Mouse (Mus musculus) hindbrain, embryonic 13.5 days (tissue): Measurements from ENCODE around the gene Apobec3. TPM values are rescaled to one million over a fixed set of nuclear protein-coding genes. Genes with fewer than 3 reads are reported as not detected.
"Not testable (repeated sequence)": the region's sequence is repeated elsewhere in the genome, so short reads cannot be mapped to it uniquely, and the experiment has no call there.

Source experiments
- ATAC-seq: fragments of 200-750 bp; cut with Nextera tagmentation; 2 replicates; pipeline ENCODE4 v1.8.0; 2017; ENCODE audit warnings: moderate TSS enrichment; ENCODE audit not compliant: low FRiP score
- H3K27ac ChIP-seq: fragments of 300-500 bp; sonication (generic); 2 replicates; pipeline ENCODE4 v1.5.1; 2015; ENCODE audit warnings: inconsistent platforms, mild to moderate bottlenecking, moderate library complexity
- H3K27me3 ChIP-seq: fragments of 300-500 bp; sonication (generic); 2 replicates; pipeline ENCODE4 v1.6.1; 2015; ENCODE audit warnings: mild to moderate bottlenecking, inconsistent platforms
- H3K36me3 ChIP-seq: fragments of 300-500 bp; sonication (generic); 2 replicates; pipeline ENCODE4 v1.6.1; 2015; ENCODE audit warnings: mild to moderate bottlenecking, inconsistent platforms
- H3K4me1 ChIP-seq: fragments of 300-500 bp; sonication (generic); replicated peaks from 2 replicates; pipeline ENCODE4 v1.6.1; 2015; ENCODE audit warnings: inconsistent platforms
- H3K4me2 ChIP-seq: fragments of 300-500 bp; sonication (generic); 2 replicates; pipeline ENCODE4 v1.6.1; 2015; ENCODE audit warnings: inconsistent platforms, mild to moderate bottlenecking, moderate library complexity
- H3K4me3 ChIP-seq: fragments of 300-500 bp; sonication (generic); 2 replicates; pipeline ENCODE4 v1.5.1; 2015; ENCODE audit warnings: mild to moderate bottlenecking, inconsistent platforms
- H3K9ac ChIP-seq: fragments of 300-500 bp; sonication (generic); 2 replicates; pipeline ENCODE4 v1.6.1; 2015; ENCODE audit warnings: mild to moderate bottlenecking, inconsistent platforms
- H3K9me3 ChIP-seq: fragments of 300-500 bp; sonication (generic); 2 replicates; pipeline ENCODE4 v1.6.1; 2016; ENCODE audit warnings: inconsistent platforms
- WGBS: fragments of 180-500 bp; shearing (Covaris S2); methylation state at CpG from one replicate; pipeline ENCODE4 v1.1.7; 2015; 5-methylcytosine and 5-hydroxymethylcytosine counted together
- polyA plus RNA-seq: library from polyadenylated mRNA; unstranded; fragments of >200 nt; fragmentation: Nextera tagmentation; extraction: Ambion mirVana; gene quantifications from 2 replicates; pipeline ENCODE4 v1.2.1, GENCODE M21; 2015

Apobec3 gene
- polyA plus RNA-seq, 1 experiment from 2014 or later, result 4.7 TPM

DNA sequence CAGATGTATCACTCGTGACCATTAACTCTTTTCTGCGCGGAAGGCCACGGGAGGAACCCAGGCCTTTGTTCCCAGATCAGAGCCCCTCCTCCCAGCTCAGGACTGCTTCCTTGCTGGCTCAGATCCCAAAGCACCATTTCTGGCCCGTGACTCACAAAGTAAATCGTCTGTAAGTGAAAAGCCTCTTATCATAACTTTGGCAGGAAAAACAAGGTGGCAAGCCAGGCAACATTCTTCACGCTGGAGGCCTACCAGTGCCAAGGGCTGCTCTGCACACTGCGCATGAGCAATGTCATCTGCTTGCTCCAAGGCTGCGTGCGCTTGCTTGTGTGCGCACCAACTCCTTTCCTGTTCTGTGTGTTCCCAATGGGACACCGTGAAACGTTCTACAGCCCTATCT lies 12.1 kb upstream of the Apobec3 start:
- no peak for ATAC-seq
- Histone ChIP-seq H3K27ac (peak overlapping the region; percentile 40), H3K9ac (no peak overlapping the region), H3K4me1 (peaks cover 18% of the 10 kb centered on the region), H3K36me3 (no peaks in the 10 kb centered on the region), H3K4me3 (no peak overlapping the region), H3K27me3 (no peaks in the 10 kb centered on the region), H3K9me3 (no peaks in the 10 kb centered on the region), H3K4me2 (no peak overlapping the region)
- 57% methylated on average over 13 of the region's 13 CpGs for WGBS

- no peak overlapping the region for H3K4me3 ChIP-seq
- H3K27ac ChIP-seq, result no peak overlapping the region
- ATAC-seq, result no peak
- H3K9me3 ChIP-seq, result no peaks in the 10 kb centered on the region
- no peaks in the 10 kb centered on the region for H3K27me3 ChIP-seq
- no peak overlapping the region for H3K4me2 ChIP-seq
- no peaks in the 10 kb centered on the region for H3K36me3 ChIP-seq
- H3K9ac ChIP-seq, result no peak overlapping the region
- peaks cover 18% of the 10 kb centered on the region for H3K4me1 ChIP-seq
- 90% methylated on average over 3 of the region's 3 CpGs for WGBS
These were observed 11.0 kb upstream of the Apobec3 start for GRCm38 (mm10) chr15:79880477-79880876.

DNA sequence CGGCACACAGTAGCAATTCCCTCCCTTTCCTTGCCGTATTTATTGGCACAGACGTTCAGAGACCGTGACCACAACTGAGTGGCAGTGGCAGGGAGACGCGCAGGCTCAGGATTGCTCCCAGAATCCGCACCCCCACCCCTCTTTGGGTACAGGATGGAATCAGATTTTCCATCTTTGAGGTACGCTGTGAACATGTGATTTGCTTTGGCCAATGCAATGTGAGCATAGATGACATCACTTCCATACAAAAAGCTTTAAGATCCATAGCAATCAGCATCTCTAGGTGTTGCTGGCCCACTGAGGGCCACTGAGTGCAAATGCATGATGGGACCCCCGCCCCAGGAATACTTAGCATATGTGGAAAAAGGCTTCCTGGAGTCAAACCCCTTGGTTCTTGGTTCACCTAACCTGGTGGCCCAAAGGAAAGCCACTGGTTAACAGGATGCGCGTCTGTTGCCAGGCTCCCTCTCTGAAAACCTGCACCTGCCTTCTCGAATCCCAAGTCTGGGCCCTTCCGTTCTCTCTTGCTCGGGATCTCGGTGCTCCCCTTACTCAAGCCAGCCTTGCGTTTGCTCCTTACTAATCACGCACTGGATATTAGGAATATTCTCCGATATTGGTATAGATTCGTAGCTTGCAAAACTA lies 8.7 kb upstream of the Apobec3 start:
- H3K36me3 ChIP-seq, result no peaks in the 10 kb centered on the region
- no peaks in the 10 kb centered on the region for H3K9me3 ChIP-seq
- peaks cover 18% of the 10 kb centered on the region for H3K4me1 ChIP-seq
- ATAC-seq, result peak; percentile 79
- H3K27ac ChIP-seq, result peak overlapping the region; percentile 96
- 21% methylated on average over 19 of the region's 19 CpGs for WGBS
- no peaks in the 10 kb centered on the region for H3K27me3 ChIP-seq
- peak overlapping the region; percentile 45 for H3K4me3 ChIP-seq
- peak overlapping the region; percentile 77 for H3K9ac ChIP-seq
- peak overlapping the region; percentile 61 for H3K4me2 ChIP-seq

DNA sequence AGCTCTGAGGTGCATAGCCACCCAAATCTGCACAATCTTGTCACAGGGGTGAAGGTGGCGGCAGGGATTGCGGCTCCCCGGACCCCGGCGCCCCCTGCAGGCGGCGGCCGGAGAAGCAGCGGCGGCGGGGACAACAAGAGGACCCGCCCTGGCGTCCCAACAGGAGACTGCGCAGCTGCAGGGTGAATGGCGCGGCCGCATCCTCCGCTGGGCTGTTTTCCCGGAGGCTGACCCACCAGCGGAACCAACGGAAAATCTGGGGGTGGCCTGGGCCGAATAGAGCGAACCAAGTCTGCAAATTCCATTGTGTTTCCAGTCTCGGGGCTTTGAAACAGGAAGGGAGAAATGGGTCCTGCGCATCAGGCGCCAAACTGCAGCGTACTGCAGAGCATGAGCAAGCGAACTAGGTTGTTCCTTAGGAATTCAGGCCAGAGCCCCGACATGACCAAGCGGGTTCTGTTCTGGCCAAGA lies 8.1 kb upstream of the Apobec3 start:
- peak overlapping the region; percentile 61 for H3K4me2 ChIP-seq

DNA sequence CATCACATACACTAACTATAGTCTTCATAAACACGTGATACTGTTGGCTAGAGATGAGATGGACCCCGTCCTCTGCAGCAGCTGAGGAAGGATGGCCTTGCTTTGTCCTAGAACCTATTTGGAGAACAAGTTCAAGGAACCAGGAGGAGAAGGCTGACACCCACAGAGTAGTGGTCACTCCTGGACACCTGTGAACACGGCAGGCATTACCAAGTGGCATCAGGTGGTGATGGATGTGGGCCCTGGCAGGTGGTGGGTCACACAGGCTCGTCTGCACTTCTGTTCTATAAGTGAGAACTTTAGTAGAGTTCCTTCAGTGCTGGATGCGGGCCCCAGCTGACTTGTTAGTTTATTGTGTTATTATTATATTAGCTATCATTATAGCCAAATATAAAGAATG lies 6.6 kb upstream of the Apobec3 start:
- no peaks in the 10 kb centered on the region for H3K36me3 ChIP-seq

More for the DNA sequence above, 8.1 kb upstream of the Apobec3 start:
- WGBS, result under 1% methylated on average over 30 of the region's 30 CpGs
- no peaks in the 10 kb centered on the region for H3K27me3 ChIP-seq
- ATAC-seq, result peak; percentile 91
- peak overlapping the region; percentile 45 for H3K4me3 ChIP-seq
- H3K9me3 ChIP-seq, result no peaks in the 10 kb centered on the region
- peak overlapping the region; percentile 96 for H3K27ac ChIP-seq
- H3K9ac ChIP-seq, result peak overlapping the region; percentile 77
- peaks cover 18% of the 10 kb centered on the region for H3K4me1 ChIP-seq
- no peaks in the 10 kb centered on the region for H3K36me3 ChIP-seq

DNA sequence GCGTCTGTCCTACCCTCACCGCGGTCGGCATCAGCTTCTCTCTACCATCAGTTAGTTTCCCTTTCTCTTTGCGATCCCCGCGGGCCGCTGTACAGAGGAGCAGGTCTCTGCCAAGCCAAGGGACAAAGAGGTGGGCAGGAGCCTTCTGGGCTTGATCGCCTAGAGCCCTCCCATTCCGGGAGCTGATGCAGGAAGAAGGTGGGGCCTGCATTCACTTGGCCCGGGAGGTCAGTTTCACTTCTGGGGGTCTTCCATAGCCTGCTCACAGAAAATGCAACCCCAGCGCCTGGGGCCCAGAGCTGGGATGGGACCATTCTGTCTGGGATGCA lies 718 bp downstream of the Apobec3 start:
- peaks cover 28% of the 10 kb centered on the region for H3K27me3 ChIP-seq
- H3K9me3 ChIP-seq, result no peaks in the 10 kb centered on the region
- H3K9ac ChIP-seq, result peak overlapping the region; percentile 55; the same call in 1 of the 2 replicates
- H3K4me3 ChIP-seq, result peak overlapping the region; percentile 32
- H3K4me1 ChIP-seq, result peaks cover 10% of the 10 kb centered on the region
- H3K36me3 ChIP-seq, result no peaks in the 10 kb centered on the region
- H3K4me2 ChIP-seq, result peak overlapping the region; percentile 43
- no peak for ATAC-seq
- peak overlapping the region; percentile 24; the same call in 1 of the 2 replicates for H3K27ac ChIP-seq
- WGBS, result 2% methylated on average over 12 of the region's 12 CpGs

More for the DNA sequence above, 6.6 kb upstream of the Apobec3 start:
- H3K4me1 ChIP-seq, result peaks cover 9% of the 10 kb centered on the region
- no peak overlapping the region for H3K4me2 ChIP-seq
- no peak overlapping the region for H3K27ac ChIP-seq
- 81% methylated on average over 5 of the region's 5 CpGs for WGBS
- H3K27me3 ChIP-seq, result no peaks in the 10 kb centered on the region
- H3K9ac ChIP-seq, result no peak overlapping the region
- no peak for ATAC-seq
- H3K4me3 ChIP-seq, result no peak overlapping the region
- no peaks in the 10 kb centered on the region for H3K9me3 ChIP-seq

DNA sequence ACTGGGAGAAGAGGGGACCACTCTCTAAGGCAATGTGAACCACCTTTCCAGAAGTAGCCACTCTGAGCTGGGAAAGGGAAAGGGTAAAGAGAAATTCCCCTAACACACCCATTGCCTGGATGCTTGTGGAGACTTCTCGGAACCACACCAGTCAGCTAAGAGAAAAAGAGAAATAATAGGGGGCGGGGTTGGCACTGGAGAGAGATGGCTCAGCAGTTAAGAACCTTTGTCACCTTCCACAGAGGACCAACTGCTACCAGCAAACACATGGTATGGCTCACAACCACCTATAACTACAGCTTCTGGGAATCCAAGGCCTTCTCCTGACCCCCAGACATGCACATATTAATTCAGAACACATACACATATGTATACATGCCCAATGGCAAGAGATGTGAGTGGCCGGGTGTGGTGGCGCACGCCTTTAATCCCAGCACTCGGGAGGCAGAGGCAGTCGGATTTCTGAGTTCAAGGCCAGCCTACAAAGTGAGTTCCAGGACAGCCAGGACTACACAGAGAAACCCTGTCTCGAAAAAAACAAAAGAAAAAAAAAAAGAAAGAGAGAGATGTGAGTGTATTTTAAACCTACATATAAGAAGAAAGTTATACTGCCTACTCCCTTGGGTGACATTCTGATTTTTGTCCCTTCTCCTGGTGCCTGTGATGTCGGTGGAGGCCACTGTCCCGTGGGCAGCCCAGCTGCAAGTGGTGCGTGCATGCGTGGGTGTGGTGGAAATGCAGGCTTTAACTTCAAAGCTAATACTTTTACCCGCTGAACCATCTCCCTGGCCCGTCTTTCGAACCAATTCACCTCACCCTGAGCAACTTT lies 1.8 kb downstream of the Apobec3 start:
- H3K4me1 ChIP-seq, result peaks cover 10% of the 10 kb centered on the region
- WGBS, result 84% methylated on average over 15 of the region's 15 CpGs
- no peak overlapping the region for H3K27ac ChIP-seq
- no peak overlapping the region for H3K4me2 ChIP-seq
- H3K9me3 ChIP-seq, result no peaks in the 10 kb centered on the region
- H3K27me3 ChIP-seq, result peaks cover 28% of the 10 kb centered on the region
- no peak overlapping the region for H3K4me3 ChIP-seq
- H3K9ac ChIP-seq, result no peak overlapping the region
- H3K36me3 ChIP-seq, result no peaks in the 10 kb centered on the region
- no peak for ATAC-seq

- no peak for ATAC-seq
These were observed 2.3 kb downstream of the Apobec3 start for GRCm38 (mm10) chr15:79893824-79894123.

GRCm38 (mm10) chr15:79894343-79894742 lies 2.9 kb downstream of the Apobec3 start:
- Histone ChIP-seq H3K4me1 (peaks cover 10% of the 10 kb centered on the region), H3K36me3 (no peaks in the 10 kb centered on the region), H3K27me3 (peaks cover 28% of the 10 kb centered on the region), H3K9ac (no peak overlapping the region), H3K4me2 (no peak overlapping the region), H3K27ac (no peak overlapping the region), H3K4me3 (no peak overlapping the region), H3K9me3 (no peaks in the 10 kb centered on the region)
- WGBS, result 89% methylated on average over 4 of the region's 4 CpGs
- no peak for ATAC-seq

More at GRCm38 (mm10) chr15:79893824-79894123, 2.3 kb downstream of the Apobec3 start:
- Histone ChIP-seq H3K27me3 (peaks cover 28% of the 10 kb centered on the region), H3K9me3 (no peaks in the 10 kb centered on the region), H3K4me2 (no peak overlapping the region), H3K9ac (no peak overlapping the region), H3K4me1 (peaks cover 10% of the 10 kb centered on the region), H3K36me3 (no peaks in the 10 kb centered on the region), H3K27ac (no peak overlapping the region), H3K4me3 (no peak overlapping the region)
- WGBS, result 59% methylated on average over 3 of the region's 3 CpGs

DNA sequence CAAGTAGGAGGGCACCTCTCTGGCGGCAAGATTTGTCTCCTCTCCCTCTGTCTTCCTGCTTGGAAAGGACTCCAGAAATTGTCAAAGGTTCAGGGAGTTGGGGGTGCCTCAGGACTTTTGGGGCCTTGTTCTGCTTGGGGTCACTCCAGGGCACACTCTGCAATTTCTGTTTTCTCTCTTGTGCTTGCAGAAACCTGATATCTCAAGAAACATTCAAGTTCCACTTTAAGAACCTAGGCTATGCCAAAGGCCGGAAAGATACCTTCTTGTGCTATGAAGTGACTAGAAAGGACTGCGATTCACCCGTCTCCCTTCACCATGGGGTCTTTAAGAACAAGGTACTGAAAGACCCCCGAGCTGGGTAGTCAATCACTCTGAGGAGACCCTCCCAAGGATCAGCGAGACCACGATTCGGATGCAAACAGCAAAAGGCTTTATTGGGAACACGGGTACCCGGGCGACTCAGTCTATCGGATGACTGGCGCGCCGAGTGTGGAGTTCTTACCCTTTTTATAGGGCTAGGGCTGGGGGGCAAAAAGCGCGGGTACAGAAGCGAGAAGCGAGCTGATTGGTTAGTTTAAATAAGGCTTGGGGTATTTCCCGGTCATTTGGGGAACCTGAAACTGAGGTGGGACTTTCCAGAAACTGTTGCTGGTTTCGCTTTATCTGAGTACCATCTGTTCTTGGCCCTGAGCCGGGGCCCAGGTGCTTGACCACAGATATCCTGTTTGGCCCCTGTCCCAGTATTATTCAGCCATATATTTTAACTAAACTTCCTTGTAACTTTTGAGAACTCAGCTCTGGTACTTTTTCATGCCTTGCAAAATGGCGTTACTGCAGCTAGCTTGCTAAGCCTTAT lies 4.0 kb downstream of the Apobec3 start:
- H3K9me3 ChIP-seq, H3K4me3 ChIP-seq, H3K27ac ChIP-seq, ATAC-seq, H3K9ac ChIP-seq, H3K4me2 ChIP-seq, H3K4me1 ChIP-seq, H3K36me3 ChIP-seq: not testable (repeated sequence)
- peaks cover 26% of the 10 kb centered on the region for H3K27me3 ChIP-seq
- WGBS, result 92% methylated on average over 11 of the region's 23 CpGs

GRCm38 (mm10) chr15:79896080-79896725 lies 4.7 kb downstream of the Apobec3 start:
- Histone ChIP-seq H3K9ac (no peak overlapping the region), H3K4me1 (peaks cover 10% of the 10 kb centered on the region), H3K27me3 (peaks cover 19% of the 10 kb centered on the region), H3K4me3 (no peak overlapping the region), H3K36me3 (no peaks in the 10 kb centered on the region), H3K27ac (no peak overlapping the region), H3K4me2 (no peak overlapping the region), H3K9me3 (no peaks in the 10 kb centered on the region)
- ATAC-seq, result no peak
- WGBS, result 87% methylated on average over 9 of the region's 9 CpGs

GRCm38 (mm10) chr15:79898988-79899387 lies 7.5 kb downstream of the Apobec3 start:
- Histone ChIP-seq H3K4me1 (no peaks in the 10 kb centered on the region), H3K27me3 (no peaks in the 10 kb centered on the region), H3K9me3 (no peaks in the 10 kb centered on the region), H3K9ac (no peak overlapping the region), H3K4me3 (no peak overlapping the region), H3K36me3 (no peaks in the 10 kb centered on the region), H3K27ac (no peak overlapping the region), H3K4me2 (no peak overlapping the region)
- 84% methylated on average over 5 of the region's 5 CpGs for WGBS
- ATAC-seq, result no peak
